Mouse (Mus musculus) spleen, postnatal 36 days (tissue): ENCODE data around the gene Soga1.

ENCODE experiments used
- DNase-seq, 2 experiments: peaks; one replicate each; pipeline ENCODE4 v3.0.0; 2022; ENCODE audit warnings: low spot score in 2 of 2, mixed read lengths in 1 of 2

Gene Soga1

DNA sequence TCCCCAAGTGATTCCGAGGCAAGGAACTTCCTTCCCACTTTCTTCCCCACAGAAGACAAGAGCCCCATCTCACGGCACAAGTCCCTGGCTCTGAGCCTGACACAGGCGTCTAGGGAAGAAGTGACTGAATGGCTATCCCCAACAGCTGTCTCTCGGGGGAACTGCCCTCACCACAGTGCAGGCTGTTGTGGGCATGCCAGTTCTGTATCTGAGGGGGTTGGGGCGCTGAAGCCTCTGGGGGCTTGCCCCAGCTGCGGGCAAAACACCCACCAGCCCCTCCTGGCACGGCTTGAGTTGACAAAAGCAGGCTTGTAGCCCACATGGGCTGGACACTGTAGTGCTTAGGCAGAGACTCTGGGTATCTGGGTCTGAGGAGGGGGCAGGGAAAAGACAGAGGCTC, 14.9 kb downstream of the Soga1 start:
- peak; percentile 19 to 32 for DNase-seq

DNA sequence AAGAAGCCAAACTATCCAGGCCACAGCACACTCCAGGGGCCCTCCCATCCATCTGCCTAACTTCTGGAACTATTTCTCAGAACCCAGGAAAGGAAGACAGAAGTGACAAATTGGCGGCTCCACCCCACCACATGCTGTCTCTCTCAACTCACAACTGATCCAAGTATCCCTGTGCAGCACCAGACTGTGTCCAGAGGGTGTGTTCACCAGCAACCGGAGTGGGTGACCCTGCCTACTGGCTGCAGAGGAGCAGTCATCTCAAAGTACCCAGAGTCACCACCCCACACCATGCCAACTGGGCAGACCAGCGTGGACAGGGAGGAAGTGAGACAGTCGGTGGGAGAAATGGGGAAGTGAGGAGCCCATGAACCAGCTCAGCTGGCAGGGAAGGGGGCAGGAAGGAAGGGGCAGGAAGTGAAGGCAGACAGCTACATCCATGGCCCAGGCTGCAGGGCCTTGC, 15.8 kb downstream of the Soga1 start:
- peak; percentile 73 to 77 for DNase-seq

DNA sequence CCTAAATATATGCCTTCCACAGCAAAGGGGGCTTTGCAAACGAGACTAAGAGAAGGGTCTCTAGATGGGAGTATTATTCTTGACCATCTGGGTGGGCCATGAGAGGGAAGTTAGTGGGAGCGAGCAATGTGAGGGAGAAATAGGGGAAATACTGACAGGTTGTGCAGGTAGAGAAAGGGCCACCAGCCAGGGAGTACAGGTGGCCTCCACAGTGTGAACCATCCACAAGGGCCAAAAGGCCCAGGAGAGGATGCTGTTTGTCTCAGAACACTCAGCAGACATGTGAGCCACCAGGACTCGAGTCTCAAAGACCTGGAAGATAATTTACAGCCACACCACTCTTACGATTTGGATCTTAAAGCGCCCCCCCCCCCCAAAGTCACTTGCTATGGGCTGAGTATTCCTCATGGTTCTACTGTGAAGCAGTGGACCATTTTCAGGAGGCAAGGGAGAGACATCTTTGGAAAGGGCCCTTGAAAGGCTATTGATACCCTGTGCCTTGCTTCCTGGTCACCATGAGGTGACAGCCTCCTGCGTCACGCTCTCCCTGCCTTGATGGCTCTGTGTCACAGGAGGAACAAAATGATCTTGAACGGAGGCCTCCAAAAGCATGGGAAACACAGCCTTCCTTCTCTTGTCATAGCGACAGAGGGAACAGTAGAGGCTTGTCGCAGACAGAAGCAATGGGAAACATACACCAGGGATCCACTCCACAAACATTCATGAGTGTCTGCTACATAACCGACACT, 18.3 kb downstream of the Soga1 start:
- DNase-seq = no peak

DNA sequence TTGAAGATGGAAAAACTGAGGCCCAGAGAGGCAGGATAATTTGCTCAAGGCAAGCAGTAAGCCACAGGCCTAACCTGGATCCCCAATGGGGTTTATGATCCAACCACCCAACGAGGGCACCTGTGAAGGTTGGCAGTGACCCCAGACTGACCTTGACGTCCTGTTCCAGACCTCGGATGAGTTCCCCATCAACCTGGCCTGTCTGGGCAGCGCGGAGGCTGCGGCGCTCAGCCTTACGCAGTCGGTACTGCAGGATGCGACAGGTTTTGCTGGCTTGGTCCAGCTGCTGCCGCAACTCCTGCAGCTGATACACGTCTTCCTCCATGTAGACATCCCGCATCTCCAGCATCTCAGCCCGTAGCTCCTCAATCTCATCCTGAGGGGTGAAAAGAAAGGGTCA, 19.0 kb downstream of the Soga1 start:
- no peak for DNase-seq

- DNase-seq = no peak
Measured at GRCm38 (mm10) chr2:157059166-157059565, 19.9 kb downstream of the Soga1 start.

DNA sequence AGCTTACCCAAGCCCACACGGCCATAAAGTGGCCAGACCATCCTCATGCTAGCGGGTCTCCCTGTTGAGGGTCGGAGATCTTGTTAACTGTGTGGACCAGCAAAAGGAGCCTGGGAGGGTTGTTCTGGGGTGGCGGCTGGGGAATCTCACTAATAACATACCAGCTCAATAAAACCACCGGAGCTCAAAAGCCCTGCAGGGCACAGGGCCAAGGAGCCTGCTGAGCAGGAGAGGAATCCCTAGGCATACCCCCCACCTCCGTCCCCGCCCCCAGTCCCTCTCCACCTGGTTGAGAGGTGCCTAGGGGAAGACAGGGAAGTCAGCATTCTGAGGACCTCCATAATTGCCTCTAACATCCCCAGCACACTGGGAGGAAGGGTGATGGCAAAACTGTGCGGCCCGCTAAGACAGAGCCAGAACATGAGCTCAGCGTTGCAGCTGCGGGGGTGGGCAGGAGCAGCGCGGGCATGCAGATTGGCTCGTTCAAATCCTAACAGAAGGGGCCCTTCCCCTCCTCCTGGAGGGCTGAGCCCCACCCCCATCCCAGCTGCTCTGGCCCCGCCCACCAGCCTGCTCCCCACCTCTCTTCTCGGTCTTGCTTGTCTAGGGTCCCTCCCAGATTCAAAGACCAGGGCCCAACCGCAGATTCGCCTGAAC, 20.6 kb downstream of the Soga1 start:
- no peak for DNase-seq

DNA sequence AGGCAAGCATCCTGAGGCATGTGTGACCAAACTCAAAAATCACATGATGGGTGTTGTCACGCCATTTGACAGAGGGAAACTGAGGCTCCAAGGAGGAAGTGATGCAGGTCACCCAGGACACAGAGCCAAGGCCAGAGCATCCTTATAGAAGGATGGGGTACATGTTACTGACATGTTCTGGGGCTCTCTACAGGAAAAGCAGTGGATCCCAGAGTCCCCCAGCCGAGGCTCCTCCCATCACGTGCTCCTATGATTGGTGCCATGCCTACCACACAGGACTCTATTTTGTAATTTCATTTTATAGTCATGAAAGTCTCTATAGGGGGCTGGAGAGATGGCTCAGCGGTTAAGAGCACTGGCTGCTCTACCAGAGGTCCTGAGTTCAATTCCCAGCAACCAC, 21.3 kb downstream of the Soga1 start:
- no peak for DNase-seq

DNA sequence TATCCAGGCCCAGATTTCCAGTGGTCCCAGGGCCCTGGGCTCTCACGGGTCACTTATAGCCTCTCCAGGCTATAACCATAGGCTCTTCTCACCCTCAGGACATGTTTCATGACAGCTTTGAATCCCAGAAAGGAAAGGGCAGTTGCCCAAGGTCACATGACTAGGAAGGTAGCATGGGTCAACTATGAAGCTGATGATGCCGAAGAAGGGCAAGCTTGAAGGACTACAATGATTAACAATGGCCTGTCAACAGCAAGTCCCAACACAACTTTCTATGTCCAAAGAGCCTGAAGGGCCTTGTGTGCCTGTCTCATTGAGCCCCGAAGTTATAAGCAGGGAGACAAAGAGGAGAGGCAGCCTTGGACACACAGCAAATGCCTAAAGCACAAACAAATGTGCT, 21.9 kb downstream of the Soga1 start:
- DNase-seq = no peak

- no peak for DNase-seq
Measured at GRCm38 (mm10) chr2:157055721-157056120, 23.3 kb downstream of the Soga1 start.

DNA sequence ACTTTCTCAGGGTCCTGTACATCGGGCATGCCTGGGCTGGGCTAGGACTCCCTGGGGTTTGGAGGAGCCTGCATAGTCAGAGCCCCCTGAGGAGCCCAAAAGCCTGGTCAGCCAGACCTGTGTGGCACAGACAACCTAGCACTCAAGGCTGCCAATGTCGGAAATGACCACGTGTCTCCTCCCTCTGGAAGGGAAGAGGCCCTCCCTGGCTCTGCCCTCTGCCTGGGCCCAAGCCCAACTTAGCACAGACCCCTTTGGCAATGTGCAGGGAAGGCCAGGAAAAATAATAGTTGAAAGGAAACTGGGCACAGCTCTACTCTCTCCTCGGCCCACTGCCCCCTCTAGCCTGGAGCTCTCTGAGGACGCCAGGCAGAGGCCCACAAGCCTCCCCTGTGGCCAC, 24.2 kb downstream of the Soga1 start:
- DNase-seq = no peak

GRCm38 (mm10) chr2:157054297-157054696, 24.8 kb downstream of the Soga1 start:
- no peak for DNase-seq

DNA sequence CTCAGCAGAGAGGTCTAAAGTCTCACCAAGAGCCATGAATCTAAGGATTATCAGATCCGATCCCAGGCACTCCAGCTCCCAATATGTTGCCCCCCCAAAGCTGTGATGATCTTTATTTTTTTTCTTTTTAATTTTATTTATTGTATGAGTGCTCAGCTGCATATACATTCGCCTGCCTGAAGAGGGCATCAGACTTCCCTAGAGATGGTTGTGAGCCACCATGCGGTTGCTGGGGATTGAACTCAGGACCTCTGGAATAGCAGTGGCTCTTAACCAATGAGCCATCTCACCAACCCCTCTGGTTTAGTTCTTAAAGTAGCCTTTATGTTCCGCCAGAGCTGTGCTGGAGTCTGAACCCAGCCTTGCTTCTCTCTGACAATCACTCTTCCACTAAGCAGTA, 25.3 kb downstream of the Soga1 start:
- no peak for DNase-seq

- no peak for DNase-seq
Measured at GRCm38 (mm10) chr2:157053124-157053523, 25.9 kb downstream of the Soga1 start.

- no peak for DNase-seq
Measured at GRCm38 (mm10) chr2:157052448-157052847, 26.6 kb downstream of the Soga1 start.

DNA sequence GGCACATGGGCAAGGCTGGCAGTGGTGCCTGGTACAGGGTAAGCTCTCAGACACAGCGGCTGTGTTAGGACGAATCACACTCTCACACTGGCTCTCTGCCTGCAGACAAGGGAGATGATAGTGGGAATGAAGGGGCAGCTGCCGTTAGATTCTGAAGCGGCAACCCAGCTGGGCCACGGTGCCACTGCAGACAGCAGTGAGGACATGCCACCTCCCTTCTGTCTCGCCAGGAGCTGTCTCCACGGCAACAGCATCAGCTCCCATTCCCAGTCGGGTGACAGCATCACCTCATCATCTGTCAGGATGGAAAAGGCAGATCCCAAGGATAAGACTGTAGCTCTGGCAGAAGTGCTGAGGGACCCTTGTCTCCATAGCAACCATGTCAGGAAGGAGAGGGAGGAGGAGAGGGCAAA, 29.2 kb downstream of the Soga1 start:
- no peak for DNase-seq

DNA sequence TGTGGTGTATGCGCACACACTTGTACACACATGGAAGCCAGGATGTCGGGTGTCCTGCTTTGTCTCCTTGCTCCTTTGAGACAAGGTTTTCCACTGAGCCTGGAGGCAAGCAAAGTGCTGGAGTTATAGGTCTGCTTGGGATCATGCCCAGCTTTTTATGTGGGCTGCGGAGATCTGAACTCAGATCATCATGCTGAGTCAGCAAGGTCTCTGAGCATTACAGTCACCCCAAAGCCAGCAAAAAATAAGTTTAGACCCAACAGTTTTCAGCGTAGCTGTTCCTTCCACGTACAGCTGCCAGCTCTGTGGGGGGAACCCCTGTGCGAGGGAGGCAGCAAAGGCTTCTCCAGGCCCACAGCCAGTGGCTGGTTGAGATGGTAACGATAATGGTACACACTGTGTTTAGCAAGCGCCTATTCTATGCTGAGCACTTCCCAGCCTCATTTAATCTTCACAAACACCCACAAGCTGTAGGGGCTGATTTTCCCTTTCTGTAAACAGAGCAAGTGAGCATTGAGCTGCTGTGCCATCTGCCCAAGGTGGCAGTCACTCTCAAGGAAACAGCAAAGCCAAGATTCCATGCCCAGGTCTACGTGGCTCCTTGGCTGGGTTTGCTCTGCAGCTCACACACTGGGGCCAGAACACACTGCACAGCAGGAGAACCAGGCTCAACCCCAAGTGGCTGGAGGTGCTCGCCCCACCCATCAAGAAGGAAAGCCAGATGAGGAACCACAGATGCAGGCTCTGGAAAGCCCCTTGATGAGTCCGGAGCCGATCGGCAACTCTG, 30.5 kb downstream of the Soga1 start:
- no peak for DNase-seq

DNA sequence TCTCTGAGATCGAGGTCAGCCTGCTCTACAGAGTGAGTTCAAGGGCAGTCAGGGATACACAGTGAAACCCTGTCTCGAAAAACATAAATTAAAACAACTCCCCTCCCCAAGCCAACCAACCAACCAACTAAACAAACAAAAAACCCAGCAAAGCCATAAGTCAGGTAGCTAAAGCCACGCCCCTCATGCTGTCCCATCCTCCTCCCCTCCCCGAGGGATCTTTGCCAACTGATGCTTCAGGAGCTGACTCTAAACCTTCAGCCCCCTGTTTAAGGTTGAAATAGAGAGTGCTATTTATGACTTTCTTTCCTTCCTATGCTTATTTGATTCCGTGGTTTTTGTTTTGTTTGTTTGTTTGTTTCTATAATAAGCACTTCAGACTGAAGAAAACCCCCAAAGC, 32.1 kb downstream of the Soga1 start:
- DNase-seq = no peak

DNA sequence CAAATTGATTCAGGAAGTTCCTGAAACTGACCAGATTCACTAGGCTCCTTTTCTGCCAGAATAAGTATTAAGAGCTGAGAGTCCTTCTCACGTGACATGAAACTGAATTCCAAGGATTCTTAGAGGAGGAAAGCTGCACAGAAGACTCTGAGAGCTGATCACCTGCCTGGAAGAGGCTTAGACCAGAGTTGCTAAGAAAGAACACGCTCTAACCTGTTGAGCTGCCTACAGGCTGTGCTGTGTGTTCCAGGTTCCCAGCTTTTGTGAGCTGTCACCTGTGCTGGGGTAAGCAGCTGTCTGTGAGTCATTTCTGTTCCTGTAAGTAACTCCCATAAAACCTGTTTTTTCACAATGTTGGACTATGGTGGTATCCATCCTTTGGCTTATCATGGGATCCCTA, 33.1 kb downstream of the Soga1 start:
- no peak for DNase-seq

- no peak for DNase-seq
Measured at GRCm38 (mm10) chr2:157043987-157044386, 35.1 kb downstream of the Soga1 start.

- no peak for DNase-seq
Measured at GRCm38 (mm10) chr2:157043556-157043955, 35.5 kb downstream of the Soga1 start.

GRCm38 (mm10) chr2:157041421-157041820, 37.6 kb downstream of the Soga1 start:
- no peak for DNase-seq

DNA sequence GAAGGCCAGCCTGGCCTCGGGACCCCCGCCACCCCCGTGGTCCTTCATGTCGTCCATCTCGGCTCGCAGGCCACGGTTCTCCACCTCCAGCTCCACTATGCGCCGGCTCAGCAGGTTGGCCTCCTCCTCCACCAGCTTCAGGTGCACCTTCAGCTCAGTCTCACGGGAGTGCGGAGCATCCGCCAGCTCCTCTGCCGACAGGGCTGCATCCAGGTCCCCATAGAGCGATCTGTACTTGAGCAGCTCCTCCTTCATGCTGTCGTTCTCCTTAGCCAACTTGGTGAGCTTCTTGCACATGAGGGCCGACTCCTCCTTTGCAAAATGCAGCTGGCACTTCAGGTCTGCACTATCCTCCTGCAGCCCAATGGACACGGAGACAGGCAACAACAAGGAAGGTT, 38.4 kb downstream of the Soga1 start:
- DNase-seq = no peak
